Mouse (Mus musculus) lung, embryonic 15.5 days (tissue): ENCODE results near the gene Bzw1. TPM values are rescaled to one million over a fixed set of nuclear protein-coding genes. Genes with fewer than 3 reads are reported as not detected.

Source experiments
- ATAC-seq: fragments of 200-750 bp; cut with Nextera tagmentation; 2 replicates; pipeline ENCODE4 v1.8.0; 2017; ENCODE audit warnings: moderate number of reproducible peaks, borderline replicate concordance; ENCODE audit not compliant: low FRiP score, low TSS enrichment; ENCODE audit errors: extremely low read depth
- H3K27ac ChIP-seq: fragments of 300-500 bp; sonication (generic); 2 replicates; pipeline ENCODE4 v1.5.1; 2015; ENCODE audit warnings: moderate library complexity, mild to moderate bottlenecking, inconsistent platforms
- H3K27me3 ChIP-seq: fragments of 300-500 bp; sonication (generic); 2 replicates; pipeline ENCODE4 v1.6.1; 2015; ENCODE audit warnings: inconsistent platforms
- H3K36me3 ChIP-seq: fragments of 300-500 bp; sonication (generic); 2 replicates; pipeline ENCODE4 v1.6.1; 2015; ENCODE audit warnings: inconsistent platforms
- H3K4me1 ChIP-seq: fragments of 300-500 bp; sonication (generic); 2 replicates; pipeline ENCODE4 v1.6.1; 2015; ENCODE audit warnings: inconsistent platforms
- H3K4me2 ChIP-seq: fragments of 300-500 bp; sonication (generic); 2 replicates; pipeline ENCODE4 v1.6.1; 2015; ENCODE audit warnings: inconsistent platforms, mild to moderate bottlenecking, moderate library complexity
- H3K4me3 ChIP-seq: fragments of 300-500 bp; sonication (generic); 2 replicates; pipeline ENCODE4 v1.5.1; 2015; ENCODE audit warnings: mild to moderate bottlenecking, inconsistent platforms
- H3K9ac ChIP-seq: fragments of 300-500 bp; sonication (generic); 2 replicates; pipeline ENCODE4 v1.6.1; 2015; ENCODE audit warnings: inconsistent platforms
- H3K9me3 ChIP-seq: fragments of 300-500 bp; sonication (generic); 2 replicates; pipeline ENCODE4 v1.6.1; 2016; ENCODE audit warnings: inconsistent platforms
- WGBS: fragments of 180-500 bp; shearing (Covaris S2); methylation state at CpG from one replicate; pipeline ENCODE4 v1.1.7; 2015; 5-methylcytosine and 5-hydroxymethylcytosine counted together
- polyA plus RNA-seq: library from polyadenylated mRNA; unstranded; fragments of >200 nt; fragmentation: Nextera tagmentation; extraction: Ambion mirVana; gene quantifications from 2 replicates; pipeline ENCODE4 v1.2.1, GENCODE M21; 2015

The Bzw1 gene
- polyA plus RNA-seq, result 343 and 360 TPM in 2 replicates

GRCm38 (mm10) chr1:58392652-58393283 lies at the start of gene Bzw1:
Gene Bzw1, plus strand, starts transcription at chr1:58392898.
- Histone ChIP-seq H3K27ac (peak within 1 kb of the TSS; percentile 98), H3K9me3 (no peaks in the 10 kb centered on the region), H3K36me3 (peaks cover 32% of the 10 kb centered on the region), H3K4me1 (peaks cover 14% of the 10 kb centered on the region), H3K4me3 (peak within 1 kb of the TSS; percentile 98), H3K27me3 (no peaks in the 10 kb centered on the region), H3K9ac (peak within 1 kb of the TSS; percentile 99), H3K4me2 (peak within 1 kb of the TSS; percentile 74)
- ATAC-seq, result peak; percentile 98
- under 1% methylated on average over 58 of the region's 61 CpGs for whole genome bisulfite sequencing

GRCm38 (mm10) chr1:58343861-58344260 lies 48.8 kb upstream of the Bzw1 start:
- no peak overlapping the region for H3K4me3 ChIP-seq
- H3K27me3 ChIP-seq, result no peaks in the 10 kb centered on the region
- H3K4me1 ChIP-seq, result no peaks in the 10 kb centered on the region
- no peak overlapping the region for H3K4me2 ChIP-seq
- H3K9ac ChIP-seq, result no peak overlapping the region
- WGBS, result 62% methylated on average over 4 of the region's 4 CpGs
- H3K9me3 ChIP-seq, result no peaks in the 10 kb centered on the region
- no peak for ATAC-seq
- H3K27ac ChIP-seq, result no peak overlapping the region
- no peaks in the 10 kb centered on the region for H3K36me3 ChIP-seq

- Histone ChIP-seq H3K9ac (no peak overlapping the region), H3K9me3 (no peaks in the 10 kb centered on the region), H3K4me2 (no peak overlapping the region), H3K36me3 (no peaks in the 10 kb centered on the region), H3K4me1 (no peaks in the 10 kb centered on the region), H3K27ac (no peak overlapping the region), H3K4me3 (no peak overlapping the region), H3K27me3 (no peaks in the 10 kb centered on the region)
- ATAC-seq, result no peak
- 81% methylated on average over 5 of the region's 5 CpGs for WGBS
Observed at GRCm38 (mm10) chr1:58344570-58344969, 48.1 kb upstream of the Bzw1 start.

GRCm38 (mm10) chr1:58346159-58346558 lies 46.5 kb upstream of the Bzw1 start:
- H3K4me3 ChIP-seq, result no peak overlapping the region
- no peaks in the 10 kb centered on the region for H3K9me3 ChIP-seq
- no peak overlapping the region for H3K27ac ChIP-seq
- H3K4me2 ChIP-seq, result no peak overlapping the region
- H3K27me3 ChIP-seq, result no peaks in the 10 kb centered on the region
- WGBS, result 37% methylated on average over 14 of the region's 14 CpGs
- no peak for ATAC-seq
- H3K4me1 ChIP-seq, result no peaks in the 10 kb centered on the region
- H3K9ac ChIP-seq, result no peak overlapping the region
- no peaks in the 10 kb centered on the region for H3K36me3 ChIP-seq

DNA sequence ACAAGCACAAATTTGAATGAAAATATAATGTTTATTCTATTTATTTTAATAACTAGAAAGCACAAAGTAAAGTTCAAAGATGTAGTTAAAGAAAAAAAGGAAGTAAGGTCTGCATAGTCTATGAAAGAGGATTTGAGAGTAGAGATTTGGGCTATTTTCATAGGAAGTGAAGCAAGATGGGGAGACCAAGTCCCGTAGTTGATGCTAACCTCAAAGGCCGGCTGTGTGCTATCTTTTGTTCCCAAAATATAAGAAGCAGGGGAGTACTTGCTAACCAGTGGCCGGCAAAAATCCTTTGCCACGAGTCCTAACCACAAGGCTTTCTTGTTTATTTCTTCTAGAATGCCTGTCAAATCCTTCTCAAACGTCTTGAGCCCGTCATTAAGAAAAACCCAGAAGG lies 44.0 kb upstream of the Bzw1 start:
- Histone ChIP-seq H3K27ac (no peak overlapping the region), H3K9me3 (no peaks in the 10 kb centered on the region), H3K9ac (no peak overlapping the region), H3K4me2 (no peak overlapping the region), H3K27me3 (no peaks in the 10 kb centered on the region), H3K36me3 (no peaks in the 10 kb centered on the region), H3K4me3 (no peak overlapping the region), H3K4me1 (no peaks in the 10 kb centered on the region)
- WGBS, result 83% methylated on average over 6 of the region's 6 CpGs
- ATAC-seq, result no peak

GRCm38 (mm10) chr1:58353238-58353893 lies 39.3 kb upstream of the Bzw1 start:
- no peaks in the 10 kb centered on the region for H3K36me3 ChIP-seq
- 47% methylated on average over 4 of the region's 4 CpGs for WGBS
- H3K9ac ChIP-seq, result no peak overlapping the region
- no peaks in the 10 kb centered on the region for H3K9me3 ChIP-seq
- no peaks in the 10 kb centered on the region for H3K27me3 ChIP-seq
- no peak overlapping the region for H3K27ac ChIP-seq
- H3K4me2 ChIP-seq, result no peak overlapping the region
- ATAC-seq, result no peak
- H3K4me3 ChIP-seq, result no peak overlapping the region
- no peaks in the 10 kb centered on the region for H3K4me1 ChIP-seq

DNA sequence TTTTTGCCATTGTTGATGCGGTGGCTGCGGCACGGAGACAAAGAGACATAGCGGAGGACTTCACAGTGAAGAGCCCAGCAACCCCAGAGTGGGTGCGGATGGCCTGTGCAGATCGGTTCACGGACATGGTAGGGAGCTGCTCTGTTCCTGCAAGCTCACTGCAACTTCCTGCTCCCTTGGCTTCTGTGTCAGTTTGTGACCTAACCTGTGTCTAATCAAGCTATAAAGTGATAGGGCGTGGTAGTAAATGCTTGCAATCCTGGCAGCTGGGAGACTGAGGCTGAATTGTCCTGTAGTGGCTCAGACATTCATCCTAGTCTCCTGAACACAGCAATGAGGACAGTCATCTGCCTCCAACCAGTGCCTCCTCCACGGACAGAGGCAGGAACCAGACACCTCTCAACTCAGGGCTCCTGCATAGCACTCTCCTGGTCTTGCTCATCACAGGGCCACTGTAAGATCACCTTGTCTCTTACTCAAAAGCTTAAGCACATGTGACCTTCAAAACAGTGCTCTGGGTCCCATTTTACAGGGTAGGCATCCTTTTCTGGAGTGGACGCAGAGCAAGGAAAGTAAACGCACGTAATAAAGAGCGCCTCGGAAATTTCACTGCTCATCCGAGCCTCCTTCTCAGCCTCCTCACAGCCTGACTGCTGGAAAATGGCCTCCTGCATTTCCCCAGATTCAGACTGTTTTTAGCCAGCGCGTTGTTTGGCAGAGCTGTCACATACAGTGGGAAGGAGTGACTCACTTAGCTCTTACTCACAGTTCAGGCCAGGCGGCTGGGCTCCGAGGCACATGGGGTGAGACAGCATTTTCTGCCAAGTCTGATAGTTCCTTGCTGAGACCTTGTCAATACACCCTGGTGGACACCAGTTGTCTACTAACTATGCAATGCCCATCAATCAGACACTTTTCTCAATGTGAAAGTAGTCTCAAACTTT lies 33.5 kb upstream of the Bzw1 start:
- Histone ChIP-seq H3K4me1 (0 out of 2 replicates have a peak, but pooled peaks cover 4% of the 10 kb centered on the region), H3K4me3 (no peak overlapping the region), H3K36me3 (no peaks in the 10 kb centered on the region), H3K27me3 (no peaks in the 10 kb centered on the region), H3K9ac (no peak overlapping the region), H3K9me3 (no peaks in the 10 kb centered on the region), H3K27ac (no peak overlapping the region), H3K4me2 (no peak overlapping the region)
- WGBS, result 63% methylated on average over 19 of the region's 19 CpGs
- no peak for ATAC-seq

DNA sequence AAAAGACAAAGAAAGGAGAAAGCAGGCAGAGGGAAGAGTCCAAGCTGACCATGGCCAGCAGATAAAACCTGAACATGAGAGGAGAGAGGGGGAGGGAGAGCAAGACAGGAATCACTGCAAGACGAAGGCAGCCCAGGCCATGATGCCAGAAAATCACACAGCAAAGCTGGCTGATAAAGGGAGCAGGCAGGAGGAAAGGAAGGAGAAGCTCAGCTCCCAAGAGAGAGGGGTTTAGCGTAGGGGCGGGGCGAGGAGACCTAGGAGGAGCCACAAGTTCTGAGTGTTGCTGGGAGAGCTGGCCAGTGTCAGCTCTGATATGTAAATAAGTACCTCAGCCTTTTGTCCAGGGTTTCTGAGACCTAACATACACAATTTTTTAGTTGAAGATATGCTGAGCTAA lies 30.4 kb upstream of the Bzw1 start:
- H3K9me3 ChIP-seq, result no peaks in the 10 kb centered on the region
- H3K27me3 ChIP-seq, result no peaks in the 10 kb centered on the region
- no peak overlapping the region for H3K9ac ChIP-seq
- no peak for ATAC-seq
- H3K4me2 ChIP-seq, result no peak overlapping the region
- 0 out of 2 replicates have a peak, but pooled peaks cover 4% of the 10 kb centered on the region for H3K4me1 ChIP-seq
- H3K27ac ChIP-seq, result no peak overlapping the region
- no peaks in the 10 kb centered on the region for H3K36me3 ChIP-seq
- 43% methylated on average over 4 of the region's 4 CpGs for WGBS
- H3K4me3 ChIP-seq, result no peak overlapping the region

DNA sequence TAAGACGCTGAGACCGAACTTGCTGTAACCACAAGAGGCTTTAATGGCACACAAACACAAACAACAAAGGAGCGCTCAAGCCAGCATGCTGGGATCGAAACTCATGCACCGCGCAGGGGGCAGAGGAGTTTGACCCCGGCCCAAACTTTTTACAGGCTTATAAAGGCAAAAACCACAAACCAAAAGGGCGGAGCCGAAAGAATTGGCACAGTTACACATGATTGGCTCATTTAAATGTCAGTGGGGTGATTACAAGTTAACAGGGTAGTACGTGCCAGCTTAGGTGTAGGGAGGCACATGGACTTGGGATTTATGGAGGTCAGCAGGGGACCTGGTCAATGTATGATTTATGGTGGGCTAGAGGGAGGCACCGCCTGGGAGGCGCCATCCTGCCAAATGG lies 28.1 kb upstream of the Bzw1 start:
- H3K9me3 ChIP-seq, result no peaks in the 10 kb centered on the region
- no peak for ATAC-seq
- 92% methylated on average over 12 of the region's 12 CpGs for WGBS

GRCm38 (mm10) chr1:58365829-58366228 lies 26.9 kb upstream of the Bzw1 start:
- Histone ChIP-seq H3K36me3 (no peaks in the 10 kb centered on the region), H3K9ac (no peak overlapping the region), H3K4me1 (0 out of 2 replicates have a peak, but pooled peaks cover 4% of the 10 kb centered on the region), H3K27me3 (no peaks in the 10 kb centered on the region), H3K4me2 (no peak overlapping the region), H3K9me3 (no peaks in the 10 kb centered on the region), H3K4me3 (no peak overlapping the region), H3K27ac (no peak overlapping the region)
- WGBS, result 97% methylated on average over 3 of the region's 3 CpGs
- no peak for ATAC-seq

More for the DNA sequence above, 28.1 kb upstream of the Bzw1 start:
- Histone ChIP-seq H3K4me1 (0 out of 2 replicates have a peak, but pooled peaks cover 4% of the 10 kb centered on the region), H3K4me3 (no peak overlapping the region), H3K9ac (no peak overlapping the region), H3K27me3 (no peaks in the 10 kb centered on the region), H3K36me3 (no peaks in the 10 kb centered on the region), H3K4me2 (no peak overlapping the region), H3K27ac (no peak overlapping the region)

GRCm38 (mm10) chr1:58366737-58367471 lies 25.8 kb upstream of the Bzw1 start:
- Histone ChIP-seq H3K4me3 (no peak overlapping the region), H3K36me3 (no peaks in the 10 kb centered on the region), H3K4me2 (no peak overlapping the region), H3K9ac (no peak overlapping the region), H3K27ac (no peak overlapping the region), H3K27me3 (no peaks in the 10 kb centered on the region), H3K4me1 (0 out of 2 replicates have a peak, but pooled peaks cover 4% of the 10 kb centered on the region), H3K9me3 (no peaks in the 10 kb centered on the region)
- 87% methylated on average over 12 of the region's 12 CpGs for WGBS
- ATAC-seq, result no peak
